Mouse (Mus musculus) lung, postnatal 0 days (tissue): ENCODE measurements around the gene Tirap.

ENCODE experiments used
- CTCF ChIP-seq: IDR thresholded peaks from 2 replicates; pipeline ENCODE4 v1.5.1; 2016; ENCODE audit warnings: antibody characterized with exemption, mild to moderate bottlenecking
- EP300 ChIP-seq: IDR thresholded peaks from 2 replicates; pipeline ENCODE4 v1.6.1; 2016; ENCODE audit warnings: antibody characterized with exemption, mild to moderate bottlenecking, control low read depth

DNA sequence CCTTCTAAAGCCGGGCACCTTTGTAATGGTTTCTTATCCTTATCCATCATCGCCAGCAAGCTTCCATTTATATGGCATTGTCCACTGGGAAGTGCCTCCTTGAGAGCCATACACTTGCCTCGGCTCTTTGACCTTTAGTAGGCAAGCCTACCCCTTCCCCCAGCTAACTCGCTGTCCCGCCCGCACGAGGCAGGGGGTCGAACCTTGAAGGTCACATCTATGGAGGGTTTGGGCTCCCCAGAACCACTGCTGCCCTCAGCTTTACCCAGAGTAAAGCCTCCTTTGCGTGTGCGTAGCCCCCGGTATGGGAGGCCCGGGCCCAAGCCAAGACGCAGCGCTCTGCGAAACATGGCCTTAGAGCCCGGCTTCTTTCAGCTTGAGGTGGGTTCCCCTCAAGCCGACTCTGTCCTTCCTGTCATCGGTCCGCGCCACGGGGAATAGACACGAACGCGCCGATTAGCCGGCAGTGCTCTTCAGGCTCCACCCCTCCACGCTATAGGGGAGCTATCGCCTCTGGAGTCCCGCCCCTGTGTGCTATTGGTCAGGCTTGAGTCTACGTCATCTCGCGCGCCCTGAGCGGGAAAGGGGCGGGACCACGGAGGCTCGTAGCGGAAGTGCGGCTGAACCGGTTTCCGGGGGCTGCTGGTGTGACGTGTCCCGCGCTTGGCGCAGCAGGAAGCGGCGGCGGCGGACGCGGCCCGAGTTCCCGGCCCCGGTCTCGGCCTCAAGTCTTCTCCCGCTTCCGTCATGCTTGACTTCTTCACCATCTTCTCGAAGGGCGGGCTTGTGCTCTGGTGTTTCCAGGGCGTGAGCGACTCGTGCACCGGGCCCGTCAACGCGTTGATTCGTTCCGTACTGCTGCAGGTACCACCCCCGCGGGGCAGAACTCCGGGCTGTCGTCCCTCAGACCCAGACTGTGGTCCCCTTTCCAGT, 10.7 kb upstream of the Tirap start, which contains the start of gene Foxred1:
- TF ChIP-seq CTCF (no peak), EP300 (no peak)
